Mouse (Mus musculus) myocyte (in vitro differentiated cells): Measurements from ENCODE around the gene Oasl1. TPM values are rescaled to one million over a fixed set of nuclear protein-coding genes. Genes with fewer than 3 reads are reported as not detected.

ENCODE experiments used
- H3K27me3 ChIP-seq: one replicate; pipeline ENCODE4 v1.6.1; 2011; ENCODE audit not compliant: control insufficient read depth, insufficient read depth, insufficient read length
- H3K36me3 ChIP-seq: one replicate; pipeline ENCODE4 v1.6.1; 2011; ENCODE audit not compliant: control insufficient read depth, insufficient read depth
- H3K4me2 ChIP-seq: one replicate; pipeline ENCODE4 v1.6.1; 2011; ENCODE audit warnings: low read depth, control low read depth
- H3K4me3 ChIP-seq: one replicate; pipeline ENCODE4 v1.5.1; 2011; ENCODE audit warnings: mild to moderate bottlenecking, control low read depth, moderate library complexity
- H3K79me2 ChIP-seq: one replicate; pipeline ENCODE4 v1.6.1; 2011; ENCODE audit not compliant: control insufficient read depth, insufficient read depth
- H3ac ChIP-seq: one replicate; pipeline ENCODE4 v1.6.1; 2011; ENCODE audit not compliant: control insufficient read depth, insufficient read length
- CEBPB ChIP-seq: IDR thresholded peaks from 2 replicates; pipeline ENCODE4 v1.6.1; 2011; ENCODE audit warnings: mild to moderate bottlenecking, moderate library complexity; ENCODE audit not compliant: poor library complexity, insufficient read depth, severe bottlenecking
- E2F4 ChIP-seq: IDR thresholded peaks from one replicate; pipeline ENCODE4 v1.6.1; 2011; ENCODE audit warnings: mild to moderate bottlenecking, control low read depth, moderate library complexity; ENCODE audit not compliant: insufficient read depth
- MAX ChIP-seq: IDR thresholded peaks from one replicate; pipeline ENCODE4 v1.6.1; 2011; ENCODE audit warnings: low read depth, mild to moderate bottlenecking, control low read depth
- MYOD1 ChIP-seq, 3 experiments: IDR thresholded peaks; one replicate each; pipeline ENCODE4 v1.6.1; 2011; ENCODE audit warnings: control low read depth in 2 of 3, low read depth in 2 of 3, mild to moderate bottlenecking in 2 of 3, moderate library complexity in 1 of 3; ENCODE audit not compliant: insufficient read length in 2 of 3, control insufficient read depth in 1 of 3
- MYOG ChIP-seq, 3 experiments: IDR thresholded peaks; one replicate each; pipeline ENCODE4 v1.6.1; 2011; ENCODE audit warnings: control low read depth in 2 of 3, low read depth in 2 of 3, mild to moderate bottlenecking in 2 of 3; ENCODE audit not compliant: insufficient read length in 2 of 3, control insufficient read depth in 1 of 3, insufficient read depth in 1 of 3
- POLR2A ChIP-seq: IDR thresholded peaks from one replicate; pipeline ENCODE4 v1.6.1; 2011; ENCODE audit warnings: low read depth, mild to moderate bottlenecking, control low read depth, moderate library complexity; ENCODE audit not compliant: insufficient read length
- POLR2AphosphoS2 ChIP-seq: IDR thresholded peaks from one replicate; pipeline ENCODE4 v1.6.1; 2011; ENCODE audit warnings: low read depth, control low read depth; ENCODE audit not compliant: insufficient read length
- REST ChIP-seq: IDR thresholded peaks from one replicate; pipeline ENCODE4 v1.6.1; 2011; ENCODE audit warnings: mild to moderate bottlenecking, control low read depth, moderate library complexity; ENCODE audit not compliant: insufficient read depth, insufficient read length
- SRF ChIP-seq: IDR thresholded peaks from one replicate; pipeline ENCODE4 v1.6.1; 2011; ENCODE audit warnings: low read depth; ENCODE audit not compliant: control insufficient read depth, insufficient read length
- TCF12 ChIP-seq: IDR thresholded peaks from one replicate; pipeline ENCODE4 v1.6.1; 2011; ENCODE audit warnings: mild to moderate bottlenecking, control low read depth; ENCODE audit not compliant: poor library complexity, insufficient read depth, severe bottlenecking
- TCF3 ChIP-seq: IDR thresholded peaks from one replicate; pipeline ENCODE4 v1.6.1; 2011; ENCODE audit warnings: low read depth, control low read depth; ENCODE audit not compliant: insufficient read length
- USF1 ChIP-seq: IDR thresholded peaks from one replicate; pipeline ENCODE4 v1.6.1; 2011; ENCODE audit warnings: low read depth, mild to moderate bottlenecking, control low read depth, moderate library complexity
- polyA plus RNA-seq: library from polyadenylated mRNA; unstranded; fragments of >200 nt; fragmentation: generic; extraction: Trizol; gene quantifications from one replicate; pipeline ENCODE4 v1.2.1, GENCODE M21; 2012; ENCODE audit warnings: missing spikeins

Gene Oasl1
- polyA plus RNA-seq, 1 experiment = 0.56 TPM

DNA sequence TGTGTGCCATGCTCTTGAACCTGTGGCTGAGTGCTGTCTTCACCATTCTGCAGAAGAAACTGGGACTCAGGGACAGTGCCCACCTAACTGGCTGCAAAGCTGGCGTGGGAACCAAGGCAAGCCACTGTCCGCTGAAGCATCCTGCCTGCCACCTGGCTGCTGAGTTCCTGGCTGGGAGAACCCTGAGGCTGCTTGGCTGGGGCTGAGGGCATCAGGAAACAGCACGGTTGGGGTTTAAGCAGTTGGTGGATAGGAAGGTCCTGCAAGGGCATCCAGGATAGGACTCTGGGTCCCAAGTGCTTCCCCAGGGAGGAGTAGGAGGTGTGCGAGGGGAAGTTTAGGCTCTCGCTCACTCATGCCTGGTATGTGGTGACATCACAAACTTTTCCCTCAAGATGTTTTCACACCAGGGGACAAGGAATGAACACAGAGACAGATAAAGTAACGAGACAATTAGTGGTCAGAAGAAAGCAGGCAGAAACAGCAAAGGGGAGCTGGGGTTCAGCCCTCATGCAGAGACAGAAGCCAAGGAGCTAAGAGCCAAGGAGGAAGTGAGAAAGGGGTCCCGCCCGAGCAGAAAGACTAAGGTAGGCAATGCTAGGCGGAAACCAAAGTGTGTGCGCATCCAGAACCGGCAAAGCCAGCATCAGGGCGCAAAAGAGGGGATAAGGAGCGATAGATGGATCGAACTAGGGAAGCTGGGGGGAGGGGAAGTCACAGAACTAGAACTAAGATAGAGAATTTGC lies 44.7 kb downstream of the Oasl1 start:
- H3K36me3 ChIP-seq = no peaks in the 10 kb centered on the region
- no peak overlapping the region for H3K4me3 ChIP-seq
- no peaks in the 10 kb centered on the region for H3K79me2 ChIP-seq
- H3K27me3 ChIP-seq = peaks cover 51% of the 10 kb centered on the region
- TF ChIP-seq TCF12 = no peak
- TF ChIP-seq CEBPB = no peak
- no peak for TF ChIP-seq POLR2AphosphoS2
- TF ChIP-seq MAX = no peak
- TF ChIP-seq USF1 = no peak
- TF ChIP-seq SRF = no peak
- TF ChIP-seq POLR2A = no peak
- TF ChIP-seq REST = no peak
- no peak for TF ChIP-seq MYOD1 (IDR thresholded peaks at IDR 0.05; ENCODE audit: control insufficient read depth in 1 of 3, insufficient read length in 2 of 3, low read depth in 2 of 3)
- no peak for TF ChIP-seq TCF3
- no peak for TF ChIP-seq MYOG (IDR thresholded peaks at IDR 0.05; ENCODE audit: control insufficient read depth in 1 of 3, insufficient read depth in 1 of 3, insufficient read length in 2 of 3, low read depth in 2 of 3)
- no peak for TF ChIP-seq E2F4
- H3K4me2 ChIP-seq = no peak overlapping the region
- no peak overlapping the region for H3ac ChIP-seq

GRCm38 (mm10) chr5:114968651-114969050 lies 45.6 kb downstream of the Oasl1 start:
- Histone ChIP-seq H3K36me3 (no peaks in the 10 kb centered on the region), H3K27me3 (peaks cover 46% of the 10 kb centered on the region), H3K4me2 (no peak overlapping the region), H3K4me3 (no peak overlapping the region), H3ac (no peak overlapping the region), H3K79me2 (no peaks in the 10 kb centered on the region)
- TF ChIP-seq TCF12 (no peak), MAX (no peak), TCF3 (no peak), POLR2A (no peak), POLR2AphosphoS2 (no peak), USF1 (no peak), E2F4 (no peak), CEBPB (no peak)

DNA sequence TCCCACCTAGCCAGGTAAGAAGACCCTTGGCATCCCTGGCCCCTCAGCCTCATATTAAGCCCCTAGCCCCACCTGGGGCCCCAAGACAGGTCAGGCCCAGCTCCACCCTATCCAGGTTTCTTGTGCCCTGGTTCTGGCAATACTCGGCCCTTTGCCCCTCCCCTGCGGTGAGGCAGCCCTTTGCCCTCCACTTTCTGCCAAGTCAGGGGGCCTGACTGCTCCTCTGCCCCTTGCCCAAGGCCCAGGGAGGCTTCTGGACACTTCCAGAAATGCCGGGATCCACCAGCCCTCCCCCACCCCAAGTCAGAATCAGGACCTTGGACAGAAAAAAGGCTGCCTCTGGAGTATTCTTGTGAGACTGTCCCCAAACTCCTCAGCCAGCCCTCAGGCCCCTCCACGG lies 46.0 kb downstream of the Oasl1 start:
- Histone ChIP-seq H3K27me3 (peaks cover 46% of the 10 kb centered on the region), H3K4me2 (no peak overlapping the region), H3K36me3 (no peaks in the 10 kb centered on the region), H3K79me2 (no peaks in the 10 kb centered on the region), H3K4me3 (no peak overlapping the region), H3ac (no peak overlapping the region)
- TF ChIP-seq MYOG (IDR thresholded peaks at IDR 0.05; ENCODE audit: control insufficient read depth in 1 of 3, insufficient read depth in 1 of 3, insufficient read length in 2 of 3, low read depth in 2 of 3) (no peak), TCF3 (no peak), REST (no peak), E2F4 (no peak), USF1 (no peak), TCF12 (no peak), SRF (no peak), POLR2A (no peak), MYOD1 (IDR thresholded peaks at IDR 0.05; ENCODE audit: control insufficient read depth in 1 of 3, insufficient read length in 2 of 3, low read depth in 2 of 3) (no peak), MAX (no peak), CEBPB (no peak)

- TF ChIP-seq CEBPB (no peak), SRF (no peak), E2F4 (no peak), MAX (no peak), POLR2AphosphoS2 (no peak), MYOD1 (IDR thresholded peaks at IDR 0.05; ENCODE audit: control insufficient read depth in 1 of 3, insufficient read length in 2 of 3, low read depth in 2 of 3) (no peak), TCF3 (no peak), REST (no peak), POLR2A (no peak), TCF12 (no peak)
These were observed 46.7 kb downstream of the Oasl1 start for GRCm38 (mm10) chr5:114969609-114970215.

GRCm38 (mm10) chr5:114970824-114971227 lies 47.8 kb downstream of the Oasl1 start, which contains the start of gene Hnf1a:
Hnf1a (minus strand) TSS chr5:114971094.
- H3K36me3 ChIP-seq = no peaks in the 10 kb centered on the region
- no peak within 1 kb of the TSS for H3K4me2 ChIP-seq
- H3ac ChIP-seq = no peak within 1 kb of the TSS
- H3K4me3 ChIP-seq = no peak within 1 kb of the TSS
- H3K27me3 ChIP-seq = peaks cover 46% of the 10 kb centered on the region
- no peaks in the 10 kb centered on the region for H3K79me2 ChIP-seq
- TF ChIP-seq SRF (no peak), E2F4 (no peak), MYOD1 (IDR thresholded peaks at IDR 0.05; ENCODE audit: control insufficient read depth in 1 of 3, insufficient read length in 2 of 3, low read depth in 2 of 3) (no peak), USF1 (no peak), TCF3 (no peak), MYOG (IDR thresholded peaks at IDR 0.05; ENCODE audit: control insufficient read depth in 1 of 3, insufficient read depth in 1 of 3, insufficient read length in 2 of 3, low read depth in 2 of 3) (no peak), TCF12 (no peak)

More at GRCm38 (mm10) chr5:114969609-114970215, 46.7 kb downstream of the Oasl1 start:
- H3K4me2 ChIP-seq = no peak overlapping the region
- H3K4me3 ChIP-seq = no peak overlapping the region
- H3K27me3 ChIP-seq = peaks cover 46% of the 10 kb centered on the region
- H3K79me2 ChIP-seq = no peaks in the 10 kb centered on the region
- no peaks in the 10 kb centered on the region for H3K36me3 ChIP-seq
- no peak overlapping the region for H3ac ChIP-seq
